Mouse (Mus musculus) lung, embryonic 14.5 days (tissue): ENCODE measurements around the gene Mrtfb. TPM values are rescaled to one million over a fixed set of nuclear protein-coding genes. Genes with fewer than 3 reads are reported as not detected.
A peak's percentile ranks its signal among the peaks of the same experiment; 100 is the strongest.

Experiments used
- ATAC-seq: fragments of 200-750 bp; cut with Nextera tagmentation; 2 replicates; pipeline ENCODE4 v1.8.0; 2017; ENCODE audit warnings: mild to moderate bottlenecking, moderate TSS enrichment, moderate library complexity; ENCODE audit not compliant: insufficient read depth
- DNase-seq: peaks from one replicate; pipeline ENCODE4 v3.0.0-alpha.2; 2015
- H3K27ac ChIP-seq: fragments of 300-500 bp; sonication (generic); 2 replicates; pipeline ENCODE4 v1.5.1; 2014; ENCODE audit warnings: low read depth, mild to moderate bottlenecking, moderate library complexity
- H3K27me3 ChIP-seq: fragments of 300-500 bp; sonication (generic); 2 replicates; pipeline ENCODE4 v1.6.1; 2014; ENCODE audit warnings: low read length, control low read depth; ENCODE audit not compliant: insufficient read depth
- H3K36me3 ChIP-seq: fragments of 300-500 bp; sonication (generic); 2 replicates; pipeline ENCODE4 v1.6.1; 2014; ENCODE audit warnings: control low read depth; ENCODE audit not compliant: insufficient read depth
- H3K4me1 ChIP-seq: fragments of 300-500 bp; sonication (generic); 2 replicates; pipeline ENCODE4 v1.6.1; 2014; ENCODE audit warnings: antibody characterized with exemption, control low read depth; ENCODE audit not compliant: insufficient read depth
- H3K4me2 ChIP-seq: fragments of 300-500 bp; sonication (generic); 2 replicates; pipeline ENCODE4 v1.6.1; 2014; ENCODE audit warnings: mild to moderate bottlenecking
- H3K4me3 ChIP-seq: fragments of 300-500 bp; sonication (generic); 2 replicates; pipeline ENCODE4 v1.5.1; 2014; ENCODE audit warnings: low read depth, low read length
- H3K9ac ChIP-seq: fragments of 300-500 bp; sonication (generic); 2 replicates; pipeline ENCODE4 v1.6.1; 2014
- H3K9me3 ChIP-seq: fragments of 300-500 bp; sonication (generic); 2 replicates; pipeline ENCODE4 v1.6.1; 2016; ENCODE audit warnings: low read depth, low read length, control low read depth
- CTCF ChIP-seq: IDR thresholded peaks from 2 replicates; pipeline ENCODE4 v1.5.1; 2016; ENCODE audit warnings: antibody characterized with exemption, low read depth
- whole genome bisulfite sequencing: fragments of 180-500 bp; shearing (Covaris S2); extraction: QIAGEN DNeasy Blood & Tissue Kit; methylation state at CpG from one replicate; pipeline ENCODE4 v1.1.7; 2014; 5-methylcytosine and 5-hydroxymethylcytosine counted together
- polyA plus RNA-seq: library from polyadenylated mRNA; unstranded; fragments of >200 nt; fragmentation: Nextera tagmentation; extraction: Ambion mirVana; gene quantifications from 2 replicates; pipeline ENCODE4 v1.2.1, GENCODE M21; 2014

Mrtfb gene
- polyA plus RNA-seq, result 33.9 and 35.1 TPM in 2 replicates

- Histone ChIP-seq H3K4me1 (peaks cover 9% of the 10 kb centered on the region; the same call in 1 of the 2 replicates), H3K36me3 (no peaks in the 10 kb centered on the region), H3K9ac (peak within 1 kb of the TSS; percentile 90), H3K9me3 (no peaks in the 10 kb centered on the region), H3K27ac (peak within 1 kb of the TSS; percentile 90), H3K4me2 (peak within 1 kb of the TSS; percentile 83), H3K27me3 (no peaks in the 10 kb centered on the region), H3K4me3 (peak within 1 kb of the TSS; percentile 89)
- peak; percentile 95 for DNase-seq
- WGBS, result 1% methylated on average over 54 of the region's 56 CpGs
- ATAC-seq, result peak; percentile 93
- no peak for TF ChIP-seq CTCF
These were observed at the start of gene Mrtfb for GRCm38 (mm10) chr16:13255855-13256635. Mrtfb (plus strand) TSS chr16:13256481.

- DNase-seq (no peak), ATAC-seq (no peak)
- no peak for TF ChIP-seq CTCF
- no peak overlapping the region for H3K27ac ChIP-seq
- WGBS, result 52% methylated on average over 5 of the region's 5 CpGs
- no peak overlapping the region for H3K4me2 ChIP-seq
- no peaks in the 10 kb centered on the region for H3K9me3 ChIP-seq
- H3K36me3 ChIP-seq, result no peaks in the 10 kb centered on the region
- H3K4me1 ChIP-seq, result no peaks in the 10 kb centered on the region
- no peak overlapping the region for H3K9ac ChIP-seq
- H3K4me3 ChIP-seq, result no peak overlapping the region
- H3K27me3 ChIP-seq, result no peaks in the 10 kb centered on the region
These were observed 48.6 kb upstream of the Mrtfb start for GRCm38 (mm10) chr16:13207649-13208048.

GRCm38 (mm10) chr16:13208087-13208486 lies 48.2 kb upstream of the Mrtfb start:
- no peaks in the 10 kb centered on the region for H3K36me3 ChIP-seq
- WGBS, result 37% methylated on average over 3 of the region's 3 CpGs
- H3K9me3 ChIP-seq, result no peaks in the 10 kb centered on the region
- H3K27me3 ChIP-seq, result no peaks in the 10 kb centered on the region
- no peak overlapping the region for H3K4me2 ChIP-seq
- H3K4me1 ChIP-seq, result no peaks in the 10 kb centered on the region
- ATAC-seq (no peak), DNase-seq (no peak)
- no peak for TF ChIP-seq CTCF
- no peak overlapping the region for H3K4me3 ChIP-seq
- H3K9ac ChIP-seq, result no peak overlapping the region
- H3K27ac ChIP-seq, result no peak overlapping the region

GRCm38 (mm10) chr16:13212781-13213180 lies 43.5 kb upstream of the Mrtfb start:
- no peak for TF ChIP-seq CTCF

GRCm38 (mm10) chr16:13216116-13216952 lies 39.9 kb upstream of the Mrtfb start:
- H3K36me3 ChIP-seq, result no peaks in the 10 kb centered on the region
- ATAC-seq (peak; percentile 31; the same call in 1 of the 2 replicates), DNase-seq (peak; percentile 62)
- H3K4me1 ChIP-seq, result no peaks in the 10 kb centered on the region
- no peak overlapping the region for H3K4me2 ChIP-seq
- H3K27me3 ChIP-seq, result no peaks in the 10 kb centered on the region
- TF ChIP-seq CTCF, result peak; percentile 49
- H3K9ac ChIP-seq, result no peak overlapping the region
- no peak overlapping the region for H3K27ac ChIP-seq
- WGBS, result 64% methylated on average over 5 of the region's 5 CpGs
- H3K4me3 ChIP-seq, result no peak overlapping the region
- no peaks in the 10 kb centered on the region for H3K9me3 ChIP-seq

More at GRCm38 (mm10) chr16:13212781-13213180, 43.5 kb upstream of the Mrtfb start:
- Histone ChIP-seq H3K36me3 (no peaks in the 10 kb centered on the region), H3K27me3 (no peaks in the 10 kb centered on the region), H3K9me3 (no peaks in the 10 kb centered on the region), H3K9ac (no peak overlapping the region), H3K4me1 (no peaks in the 10 kb centered on the region), H3K27ac (no peak overlapping the region), H3K4me2 (no peak overlapping the region), H3K4me3 (no peak overlapping the region)
- DNase-seq (no peak), ATAC-seq (no peak)
- WGBS, result 63% methylated on average over 4 of the region's 4 CpGs

GRCm38 (mm10) chr16:13217951-13218350 lies 38.3 kb upstream of the Mrtfb start:
- Histone ChIP-seq H3K4me1 (no peaks in the 10 kb centered on the region), H3K4me2 (no peak overlapping the region), H3K9me3 (no peaks in the 10 kb centered on the region), H3K27ac (no peak overlapping the region), H3K36me3 (no peaks in the 10 kb centered on the region), H3K4me3 (no peak overlapping the region), H3K27me3 (no peaks in the 10 kb centered on the region), H3K9ac (no peak overlapping the region)
- WGBS, result 77% methylated on average over 8 of the region's 8 CpGs
- ATAC-seq, result no peak
- no peak for TF ChIP-seq CTCF
- DNase-seq, result no peak

- DNase-seq, result peak; percentile 70
- no peaks in the 10 kb centered on the region for H3K27me3 ChIP-seq
- H3K9me3 ChIP-seq, result no peaks in the 10 kb centered on the region
- no peak overlapping the region for H3K27ac ChIP-seq
- H3K4me2 ChIP-seq, result no peak overlapping the region
- no peaks in the 10 kb centered on the region for H3K36me3 ChIP-seq
- ATAC-seq, result no peak
- 62% methylated on average over 1 of the region's 1 CpGs for WGBS
- no peak overlapping the region for H3K9ac ChIP-seq
- TF ChIP-seq CTCF, result no peak
- H3K4me3 ChIP-seq, result no peak overlapping the region
- no peaks in the 10 kb centered on the region for H3K4me1 ChIP-seq
These were observed 34.8 kb upstream of the Mrtfb start for GRCm38 (mm10) chr16:13221475-13221874.
